Mouse (Mus musculus) hindbrain, embryonic 10.5 days (tissue): ENCODE measurements around the gene Lrrc23. TPM values are rescaled to one million over a fixed set of nuclear protein-coding genes. Genes with fewer than 3 reads are reported as not detected.

ENCODE experiments used
- DNase-seq: peaks from one replicate; pipeline ENCODE4 v3.0.0-alpha.2; 2017; ENCODE audit warnings: low spot score
- H3K27ac ChIP-seq: fragments of 300-500 bp; sonication (generic); 2 replicates; pipeline ENCODE4 v1.5.1; 2016; ENCODE audit warnings: mild to moderate bottlenecking, moderate library complexity
- H3K27me3 ChIP-seq: fragments of 300-500 bp; sonication (generic); 2 replicates; pipeline ENCODE4 v1.6.1; 2016; ENCODE audit warnings: mild to moderate bottlenecking; ENCODE audit not compliant: poor library complexity, insufficient read depth, severe bottlenecking
- H3K36me3 ChIP-seq: fragments of 300-500 bp; sonication (generic); 2 replicates; pipeline ENCODE4 v1.6.1; 2016; ENCODE audit warnings: mild to moderate bottlenecking, moderate library complexity
- H3K4me1 ChIP-seq: fragments of 300-500 bp; sonication (generic); replicated peaks from 2 replicates; pipeline ENCODE4 v1.6.1; 2016; ENCODE audit warnings: mild to moderate bottlenecking
- H3K4me3 ChIP-seq: fragments of 300-500 bp; sonication (generic); 2 replicates; pipeline ENCODE4 v1.5.1; 2016; ENCODE audit warnings: mild to moderate bottlenecking, moderate library complexity
- H3K9me3 ChIP-seq: fragments of 300-500 bp; sonication (generic); 2 replicates; pipeline ENCODE4 v1.6.1; 2016; ENCODE audit warnings: mild to moderate bottlenecking, moderate library complexity
- WGBS: fragments of 180-500 bp; shearing (Covaris S2); methylation state at CpG from one replicate; pipeline ENCODE4 v1.1.7; 2016; 5-methylcytosine and 5-hydroxymethylcytosine counted together
- polyA plus RNA-seq: library from polyadenylated mRNA; unstranded; fragments of >200 nt; fragmentation: Nextera tagmentation; extraction: Ambion mirVana; gene quantifications from 2 replicates; pipeline ENCODE4 v1.2.1, GENCODE M21; 2016

The Lrrc23 gene
- polyA plus RNA-seq, 1 experiment from 2014 or later, result 4.8 TPM

DNA sequence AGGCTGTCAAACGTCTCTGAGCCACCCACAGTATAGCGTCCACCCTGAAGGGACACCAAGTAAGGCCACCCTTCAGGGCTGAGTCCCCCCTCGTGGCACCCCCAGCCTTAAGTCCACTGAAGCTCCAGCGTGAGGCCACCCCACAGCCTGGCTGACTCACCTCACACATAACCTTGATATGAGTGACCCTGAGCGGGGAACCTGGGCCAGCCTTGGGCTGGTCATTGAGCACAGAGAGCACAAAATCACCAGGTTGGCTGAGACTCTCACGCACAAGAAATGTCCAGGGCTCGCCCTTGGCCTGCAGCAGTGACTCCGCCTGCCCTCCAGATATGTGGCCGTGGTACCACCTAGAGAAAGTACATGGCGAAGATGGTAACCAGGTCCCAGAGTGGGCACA is 50.9 kb downstream of the Lrrc23 start:
- WGBS, result 86% methylated on average over 10 of the region's 10 CpGs
- no peak for DNase-seq
- H3K27me3 ChIP-seq, result no peaks in the 10 kb centered on the region
- peaks cover 24% of the 10 kb centered on the region for H3K4me1 ChIP-seq
- H3K36me3 ChIP-seq, result no peaks in the 10 kb centered on the region
- H3K4me3 ChIP-seq, result no peak overlapping the region
- no peaks in the 10 kb centered on the region for H3K9me3 ChIP-seq
- H3K27ac ChIP-seq, result no peak overlapping the region

DNA sequence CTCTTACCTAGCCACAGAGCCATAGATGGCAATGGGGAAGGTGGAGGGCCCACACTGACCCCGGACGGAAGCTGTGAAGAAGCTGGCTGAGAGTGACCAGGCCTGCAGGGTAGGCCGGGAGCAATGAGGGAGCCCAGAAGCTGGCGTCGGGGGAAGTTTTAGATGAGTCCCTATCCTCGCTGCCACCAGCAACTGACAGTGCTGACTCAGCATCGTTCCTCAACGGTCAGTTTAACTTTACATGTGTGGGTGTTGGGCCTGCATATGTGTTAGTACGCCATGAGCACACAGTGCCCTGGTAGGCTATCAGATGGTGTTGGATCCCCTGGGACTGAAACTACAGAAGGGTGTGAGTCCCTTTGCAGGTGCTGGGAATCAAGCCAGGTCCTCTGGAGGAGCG is 55.1 kb downstream of the Lrrc23 start:
- 87% methylated on average over 10 of the region's 10 CpGs for WGBS
- Histone ChIP-seq H3K27me3 (no peaks in the 10 kb centered on the region), H3K4me1 (peaks cover 23% of the 10 kb centered on the region), H3K9me3 (no peaks in the 10 kb centered on the region), H3K36me3 (no peaks in the 10 kb centered on the region), H3K4me3 (no peak overlapping the region), H3K27ac (no peak overlapping the region)
- no peak for DNase-seq

DNA sequence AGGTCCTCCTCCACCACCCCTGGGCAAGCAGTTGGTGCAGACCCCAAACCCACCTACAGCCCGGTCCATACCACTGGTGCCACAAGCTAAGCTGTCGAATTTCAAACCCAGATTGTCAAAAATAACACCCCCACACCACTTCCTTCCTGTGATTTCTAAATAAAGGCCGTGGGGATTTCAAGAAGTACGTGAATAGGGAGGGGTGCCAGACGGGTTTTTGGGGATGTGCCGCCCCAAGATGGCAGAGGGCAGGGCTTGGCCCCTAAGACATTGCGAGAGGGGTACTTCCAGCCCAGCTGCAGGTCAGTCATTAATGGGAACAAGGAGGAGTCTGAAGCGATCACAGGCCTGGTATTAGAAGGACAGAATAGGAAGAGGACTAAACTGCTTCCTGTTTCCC is 56.0 kb downstream of the Lrrc23 start:
- no peaks in the 10 kb centered on the region for H3K9me3 ChIP-seq
- 85% methylated on average over 8 of the region's 8 CpGs for WGBS
- H3K4me3 ChIP-seq, result no peak overlapping the region
- H3K27me3 ChIP-seq, result no peaks in the 10 kb centered on the region
- H3K27ac ChIP-seq, result no peak overlapping the region
- no peaks in the 10 kb centered on the region for H3K36me3 ChIP-seq
- no peak for DNase-seq
- H3K4me1 ChIP-seq, result peaks cover 30% of the 10 kb centered on the region

DNA sequence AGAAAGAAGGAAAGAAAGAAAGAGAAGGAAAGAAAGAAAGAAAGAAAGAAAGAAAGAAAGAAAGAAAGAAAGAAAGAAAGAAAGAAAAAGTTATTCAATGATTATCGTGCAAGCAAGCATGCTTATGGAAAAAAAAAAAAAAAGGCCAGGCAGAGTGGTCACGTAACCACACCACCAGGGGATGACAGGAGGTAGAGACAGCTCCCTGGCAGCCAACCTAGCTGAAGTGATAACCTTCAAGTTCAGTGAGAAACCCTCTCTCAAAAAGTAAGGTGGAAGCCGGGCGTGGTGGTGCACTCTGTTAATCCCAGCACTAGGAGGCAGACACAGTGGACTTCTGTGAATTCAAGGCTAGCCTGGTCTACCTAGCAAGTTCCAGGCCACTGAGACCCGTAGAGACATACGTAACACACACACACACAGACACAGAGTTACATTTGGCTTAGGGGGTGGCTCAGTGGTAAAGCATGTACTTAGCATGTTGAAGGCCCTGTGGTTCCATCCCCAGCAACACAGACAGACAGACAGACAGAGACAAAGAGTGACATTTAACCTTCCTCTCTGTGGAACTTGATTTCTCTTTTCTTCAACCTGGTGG is 56.6 kb downstream of the Lrrc23 start:
- no peak overlapping the region for H3K4me3 ChIP-seq
- H3K27me3 ChIP-seq, result no peaks in the 10 kb centered on the region
- WGBS, result 87% methylated on average over 6 of the region's 6 CpGs
- peaks cover 1% of the 10 kb centered on the region; the same call in 1 of the 2 replicates for H3K36me3 ChIP-seq
- H3K4me1 ChIP-seq, result peaks cover 27% of the 10 kb centered on the region
- no peak overlapping the region for H3K27ac ChIP-seq
- DNase-seq, result no peak
- H3K9me3 ChIP-seq, result no peaks in the 10 kb centered on the region

- Histone ChIP-seq H3K27me3 (no peaks in the 10 kb centered on the region), H3K27ac (peak overlapping the region; percentile 42), H3K4me3 (no peak overlapping the region), H3K4me1 (peaks cover 24% of the 10 kb centered on the region), H3K36me3 (peaks cover 22% of the 10 kb centered on the region), H3K9me3 (no peaks in the 10 kb centered on the region)
- WGBS, result 71% methylated on average over 11 of the region's 11 CpGs
- no peak for DNase-seq
Observed at GRCm38 (mm10) chr6:124720904-124721303, 58.6 kb downstream of the Lrrc23 start.

Other genes with a start within 250 kb of the Lrrc23 start
- 0.51 and 0.75 TPM in 2 replicates for gene C1s1, start 237.4 kb downstream of the Lrrc23 start, polyA plus RNA-seq
- not detected in 2 replicates for gene C1rb, start 209.4 kb downstream of the Lrrc23 start, polyA plus RNA-seq
- not detected in 2 replicates for gene C1s2, start 143.6 kb downstream of the Lrrc23 start, polyA plus RNA-seq
- 39.6 and 43.6 TPM in 2 replicates for gene Lpcat3, start 116.7 kb downstream of the Lrrc23 start, polyA plus RNA-seq
- 215 and 232 TPM in 2 replicates for gene Emg1, start 67.5 kb downstream of the Lrrc23 start, polyA plus RNA-seq
- gene Phb2, start 67.4 kb downstream of the Lrrc23 start, polyA plus RNA-seq, result 410 and 445 TPM in 2 replicates
- 7.9 and 8.2 TPM in 2 replicates for gene Ptpn6, start 41.0 kb downstream of the Lrrc23 start, polyA plus RNA-seq
- 446 and 555 TPM in 2 replicates for gene Grcc10, start 38.4 kb downstream of the Lrrc23 start, polyA plus RNA-seq
- gene Gm45234, start 23.7 kb downstream of the Lrrc23 start, polyA plus RNA-seq, result not detected in 2 replicates
- gene Atn1, start 23.2 kb downstream of the Lrrc23 start, polyA plus RNA-seq, result 11.2 and 13.0 TPM in 2 replicates
- 3.4 and 5.4 TPM in 2 replicates for gene Eno2, start 10.1 kb downstream of the Lrrc23 start, polyA plus RNA-seq
- gene Spsb2, start 28.9 kb upstream of the Lrrc23 start, polyA plus RNA-seq, result 8.3 and 8.7 TPM in 2 replicates
- 794 and 931 TPM in 2 replicates for gene Tpi1, start 34.6 kb upstream of the Lrrc23 start, polyA plus RNA-seq
- gene Usp5, start 49.8 kb upstream of the Lrrc23 start, polyA plus RNA-seq, result 206 and 211 TPM in 2 replicates
- 232 and 255 TPM in 2 replicates for gene Cdca3, start 49.8 kb upstream of the Lrrc23 start, polyA plus RNA-seq
- gene Gnb3, start 60.5 kb upstream of the Lrrc23 start, polyA plus RNA-seq, result 0.44 and 0.76 TPM in 2 replicates
- gene P3h3, start 78.0 kb upstream of the Lrrc23 start, polyA plus RNA-seq, result 12.6 and 13.4 TPM in 2 replicates
- 2.3 and 5.0 TPM in 2 replicates for gene Gpr162, start 84.3 kb upstream of the Lrrc23 start, polyA plus RNA-seq
- not detected in 2 replicates for gene Cd4, start 108.5 kb upstream of the Lrrc23 start, polyA plus RNA-seq
- 1.1 and 1.3 TPM in 2 replicates for gene Lag3, start 132.0 kb upstream of the Lrrc23 start, polyA plus RNA-seq
- 271 and 416 TPM in 2 replicates for gene Ptms, start 140.4 kb upstream of the Lrrc23 start, polyA plus RNA-seq
- gene Mlf2, start 151.7 kb upstream of the Lrrc23 start, polyA plus RNA-seq, result 417 and 499 TPM in 2 replicates
- 130 and 138 TPM in 2 replicates for gene Cops7a, start 185.8 kb upstream of the Lrrc23 start, polyA plus RNA-seq
- gene Pianp, start 217.0 kb upstream of the Lrrc23 start, polyA plus RNA-seq, result 0.85 and 2.4 TPM in 2 replicates
- gene Zfp384, start 229.4 kb upstream of the Lrrc23 start, polyA plus RNA-seq, result 8.7 and 12.8 TPM in 2 replicates